Mouse (Mus musculus) ES-E14 (cell line): ENCODE measurements at regions not wholly inside any gene's neighbourhood (a gene's known extent, or its start where the extent isn't known, plus 50 kb on each side); places are given as distances from the start of the nearest gene placed in this dataset.

Experiments used
- DNase-seq: peaks from one replicate; pipeline ENCODE4 v3.0.0-alpha.2; 2013; ENCODE audit warnings: low read depth, low spot score
- H3K27ac ChIP-seq: 2 replicates; pipeline ENCODE4 v1.5.1; 2012; ENCODE audit warnings: low read depth, mild to moderate bottlenecking, low read length, moderate library complexity, mixed read lengths; ENCODE audit not compliant: poor library complexity, insufficient read depth, severe bottlenecking
- H3K36me3 ChIP-seq: 2 replicates; pipeline ENCODE4 v1.6.1; 2012; ENCODE audit warnings: mild to moderate bottlenecking, low read length, moderate library complexity, mixed read lengths; ENCODE audit not compliant: control insufficient read depth, poor library complexity, insufficient read depth, severe bottlenecking
- H3K4me1 ChIP-seq, 2 experiments: fragments of 150-350 bp in 1 of 2; sonication (generic) in 1 of 2; 2 replicates each; pipeline ENCODE4 v1.6.1; 2012; ENCODE audit warnings: low read length in 2 of 2, mild to moderate bottlenecking in 1 of 2, mixed read lengths in 1 of 2; ENCODE audit not compliant: control insufficient read depth in 2 of 2, insufficient read depth in 2 of 2, poor library complexity in 1 of 2
- H3K4me3 ChIP-seq, 2 experiments: fragments of 150-350 bp in 1 of 2; sonication (generic) in 1 of 2; 2 replicates each; pipeline ENCODE4 v1.5.1; 2012; ENCODE audit warnings: low read length in 2 of 2, low read depth in 1 of 2, mild to moderate bottlenecking in 1 of 2, mixed read lengths in 1 of 2; ENCODE audit not compliant: insufficient read depth in 1 of 2, poor library complexity in 1 of 2, severe bottlenecking in 1 of 2
- H3K9ac ChIP-seq: 2 replicates; pipeline ENCODE4 v1.6.1; 2012; ENCODE audit warnings: low read depth, mild to moderate bottlenecking, low read length, mixed read lengths; ENCODE audit not compliant: poor library complexity, insufficient read depth, severe bottlenecking
- H3K9me3 ChIP-seq: fragments of 150-350 bp; sonication (generic); 2 replicates; pipeline ENCODE4 v1.6.1; 2012; ENCODE audit warnings: low read depth, mild to moderate bottlenecking, low read length; ENCODE audit not compliant: control insufficient read depth, insufficient read depth
- CHD2 ChIP-seq: IDR thresholded peaks from 2 replicates; pipeline ENCODE4 v1.6.1; 2014; ENCODE audit warnings: mild to moderate bottlenecking, low read depth, low read length, inconsistent platforms
- HCFC1 ChIP-seq: IDR thresholded peaks from 2 replicates; pipeline ENCODE4 v1.6.1; 2012; ENCODE audit warnings: low read length, inconsistent platforms, borderline replicate concordance; ENCODE audit not compliant: insufficient read depth
- MAFK ChIP-seq: IDR thresholded peaks from 2 replicates; pipeline ENCODE4 v1.6.1; 2014; ENCODE audit warnings: mild to moderate bottlenecking, low read depth, low read length, inconsistent platforms; ENCODE audit not compliant: insufficient read depth
- ZC3H11A ChIP-seq: IDR thresholded peaks from 2 replicates; pipeline ENCODE4 v1.6.1; 2012; ENCODE audit warnings: low read depth, mild to moderate bottlenecking, inconsistent platforms, low read length, borderline replicate concordance
- ZNF384 ChIP-seq: IDR thresholded peaks from 2 replicates; pipeline ENCODE4 v1.6.1; 2012; ENCODE audit warnings: low read depth, low read length, inconsistent platforms
- in situ Hi-C, 2 experiments: fragments of 600-800 bp; cut with MboI; formaldehyde crosslinking; loops; one replicate each; pipeline ENCODE4 v1.15.1; 2025; ENCODE audit warnings: low sequenced_read_pairs in 2 of 2, inconsistent platforms in 1 of 2; ENCODE audit not compliant: unreplicated experiment in 2 of 2

GRCm38 (mm10) chr9:79037054-79037453, 421.7 kb downstream of the Cd109 start:
- no peaks in the 10 kb centered on the region for H3K36me3 ChIP-seq
- H3K9ac ChIP-seq: no peak overlapping the region
- no peak for DNase-seq
- no peak overlapping the region for H3K4me3 ChIP-seq
- H3K4me1 ChIP-seq: no peaks in the 10 kb centered on the region
- H3K9me3 ChIP-seq: no peaks in the 10 kb centered on the region
- H3K27ac ChIP-seq: no peak overlapping the region
- TF ChIP-seq ZNF384 (no peak), HCFC1 (no peak), ZC3H11A (no peak), MAFK (no peak), CHD2 (no peak)
- in situ Hi-C loops: loop anchor here in 1 of 2 experiments (25.0 kb wide), 1 partner anchor 675 kb away; the partner anchor contains the start of gene Col12a1

- TF ChIP-seq MAFK: no peak
- no peak for TF ChIP-seq HCFC1
- TF ChIP-seq ZNF384: no peak
- TF ChIP-seq ZC3H11A: no peak
- no peak for TF ChIP-seq CHD2
- no peak overlapping the region for H3K27ac ChIP-seq
- no peaks in the 10 kb centered on the region for H3K9me3 ChIP-seq
- in situ Hi-C loops: loop anchor here in 1 of 2 experiments (25.0 kb wide), 1 partner anchor 673 kb away; the partner anchor contains the start of gene Col12a1
- H3K4me3 ChIP-seq: no peak overlapping the region
- no peaks in the 10 kb centered on the region for H3K36me3 ChIP-seq
- no peak for DNase-seq
- no peak overlapping the region for H3K9ac ChIP-seq
- no peaks in the 10 kb centered on the region for H3K4me1 ChIP-seq
Measured at GRCm38 (mm10) chr9:79038971-79039370, 423.6 kb downstream of the Cd109 start.

- TF ChIP-seq HCFC1 (no peak), ZC3H11A (no peak), ZNF384 (no peak), MAFK (no peak), CHD2 (no peak)
- DNase-seq: no peak
- Histone ChIP-seq H3K4me3 (no peak overlapping the region), H3K9me3 (no peaks in the 10 kb centered on the region), H3K4me1 (no peaks in the 10 kb centered on the region), H3K9ac (no peak overlapping the region), H3K36me3 (no peaks in the 10 kb centered on the region), H3K27ac (no peak overlapping the region)
- in situ Hi-C loops: loop anchor here in 1 of 2 experiments (25.0 kb wide), 1 partner anchor 668 kb away; the partner anchor contains the start of gene Col12a1
Measured at GRCm38 (mm10) chr9:79044344-79044743, 429.0 kb downstream of the Cd109 start.

GRCm38 (mm10) chr9:79045314-79045713, 430.0 kb downstream of the Cd109 start:
- TF ChIP-seq ZNF384: no peak
- TF ChIP-seq CHD2: no peak
- TF ChIP-seq MAFK: no peak
- Histone ChIP-seq H3K9ac (no peak overlapping the region), H3K4me1 (no peaks in the 10 kb centered on the region), H3K36me3 (no peaks in the 10 kb centered on the region), H3K4me3 (no peak overlapping the region), H3K27ac (no peak overlapping the region), H3K9me3 (no peaks in the 10 kb centered on the region)
- DNase-seq: peak; percentile 31
- in situ Hi-C loops: loop anchor here (5.0 to 25.0 kb wide), 2 partner anchors 667 to 672 kb away; partner anchors contain the start of gene Col12a1 (in 2 of the 2)

- H3K9me3 ChIP-seq: no peaks in the 10 kb centered on the region
- no peak for TF ChIP-seq HCFC1
- TF ChIP-seq ZC3H11A: no peak
- TF ChIP-seq ZNF384: no peak
- TF ChIP-seq MAFK: no peak
- TF ChIP-seq CHD2: no peak
- no peak overlapping the region for H3K9ac ChIP-seq
- in situ Hi-C loops: no loop called here
- no peak overlapping the region for H3K27ac ChIP-seq
- H3K4me3 ChIP-seq: no peak overlapping the region
- DNase-seq: no peak
- no peaks in the 10 kb centered on the region for H3K4me1 ChIP-seq
- H3K36me3 ChIP-seq: no peaks in the 10 kb centered on the region
Measured at GRCm38 (mm10) chr9:79071961-79072360, 456.6 kb downstream of the Cd109 start.
